Mouse (Mus musculus): ENCODE results near the gene Acot7. TPM values are rescaled to one million over a fixed set of nuclear protein-coding genes. Genes with fewer than 3 reads are reported as not detected.
A peak's percentile ranks its signal among the peaks of the same experiment; 100 is the strongest.

Gene Acot7
- polyA plus RNA-seq, 2 experiments = 47.3 to 50.3 TPM

- no peak for TF ChIP-seq POLR2A (IDR thresholded peaks at IDR 0.05; ENCODE audit: borderline replicate concordance, extremely low read depth, insufficient read depth, insufficient read length)
- H3K4me3 ChIP-seq (replicated peaks; ENCODE audit: low read length) = no peak overlapping the region
- H3K27ac ChIP-seq (replicated peaks; ENCODE audit: low read depth, low read length) = no peak overlapping the region
- H3K4me2 ChIP-seq (replicated peaks; ENCODE audit: low read depth, low read length, severe bottlenecking) = no peak overlapping the region
- H3K9ac ChIP-seq (ENCODE audit: low read depth, low read length, severe bottlenecking) = no peak overlapping the region
- no peaks in the 10 kb centered on the region for H3K9me3 ChIP-seq (ENCODE audit: control insufficient read depth, low read length)
- no peak for DNase-seq (ENCODE audit: low spot score)
- 83% methylated on average over 11 of the region's 11 CpGs for WGBS
- no peaks in the 10 kb centered on the region; the same call in 1 of the 2 replicates for H3K4me1 ChIP-seq (ENCODE audit: control insufficient read depth, insufficient read depth, low read length)
- H3K36me3 ChIP-seq (ENCODE audit: control insufficient read depth, insufficient read depth, low read length) = no peaks in the 10 kb centered on the region
- no peaks in the 10 kb centered on the region for H3K27me3 ChIP-seq (ENCODE audit: control insufficient read depth, insufficient read depth, low read length)
- no peak for ATAC-seq (ENCODE audit: low FRiP score, low read depth)
Measured at GRCm38 (mm10) chr4:152244545-152245522, 66.9 kb downstream of the Acot7 start.

DNA sequence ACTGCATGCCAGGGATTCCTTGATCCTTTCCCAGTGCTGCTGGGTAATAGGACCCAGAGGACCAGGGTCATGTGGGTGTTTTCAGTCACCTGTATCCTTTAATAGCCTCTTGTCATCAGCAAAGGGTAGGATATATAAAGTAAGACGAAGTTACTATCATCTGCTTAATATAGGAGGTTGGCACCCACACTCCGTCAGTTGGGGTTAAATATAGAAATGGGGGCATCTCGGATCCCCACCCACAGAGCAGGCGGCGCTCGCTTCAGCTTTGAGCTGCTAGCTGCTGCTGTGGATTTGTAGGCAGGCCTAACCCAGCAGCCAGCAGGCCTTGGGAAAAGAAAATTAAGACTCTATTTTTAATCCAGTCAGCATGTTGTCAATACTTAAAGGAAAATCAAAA is 68.1 kb downstream of the Acot7 start:
- no peak overlapping the region for H3K4me3 ChIP-seq (replicated peaks; ENCODE audit: low read length)
- H3K4me2 ChIP-seq (replicated peaks; ENCODE audit: low read depth, low read length, severe bottlenecking) = no peak overlapping the region
- H3K9me3 ChIP-seq (ENCODE audit: control insufficient read depth, low read length) = no peaks in the 10 kb centered on the region
- no peak for ATAC-seq (ENCODE audit: low FRiP score, low read depth)
- no peak for DNase-seq (ENCODE audit: low spot score)
- WGBS = 68% methylated on average over 6 of the region's 6 CpGs
- H3K27me3 ChIP-seq (ENCODE audit: control insufficient read depth, insufficient read depth, low read length) = no peaks in the 10 kb centered on the region
- no peak overlapping the region for H3K27ac ChIP-seq (replicated peaks; ENCODE audit: low read depth, low read length)
- no peak overlapping the region for H3K9ac ChIP-seq (ENCODE audit: low read depth, low read length, severe bottlenecking)
- no peak for TF ChIP-seq POLR2A (IDR thresholded peaks at IDR 0.05; ENCODE audit: borderline replicate concordance, extremely low read depth, insufficient read depth, insufficient read length)
- H3K36me3 ChIP-seq (ENCODE audit: control insufficient read depth, insufficient read depth, low read length) = no peaks in the 10 kb centered on the region
- H3K4me1 ChIP-seq (ENCODE audit: control insufficient read depth, insufficient read depth, low read length) = no peaks in the 10 kb centered on the region; the same call in 1 of the 2 replicates

- ATAC-seq (ENCODE audit: low FRiP score, low read depth) (no peak), DNase-seq (ENCODE audit: low spot score) (no peak)
- Histone ChIP-seq H3K9me3 (ENCODE audit: control insufficient read depth, low read length) (no peaks in the 10 kb centered on the region), H3K27ac (replicated peaks; ENCODE audit: low read depth, low read length) (no peak overlapping the region), H3K4me2 (replicated peaks; ENCODE audit: low read depth, low read length, severe bottlenecking) (no peak overlapping the region), H3K4me3 (replicated peaks; ENCODE audit: low read length) (no peak overlapping the region), H3K27me3 (ENCODE audit: control insufficient read depth, insufficient read depth, low read length) (no peaks in the 10 kb centered on the region), H3K36me3 (ENCODE audit: control insufficient read depth, insufficient read depth, low read length) (no peaks in the 10 kb centered on the region), H3K9ac (ENCODE audit: low read depth, low read length, severe bottlenecking) (no peak overlapping the region), H3K4me1 (ENCODE audit: control insufficient read depth, insufficient read depth, low read length) (no peaks in the 10 kb centered on the region; the same call in 1 of the 2 replicates)
- 83% methylated on average over 3 of the region's 3 CpGs for WGBS
- no peak for TF ChIP-seq POLR2A (IDR thresholded peaks at IDR 0.05; ENCODE audit: borderline replicate concordance, extremely low read depth, insufficient read depth, insufficient read length)
Measured at GRCm38 (mm10) chr4:152247195-152247594, 69.3 kb downstream of the Acot7 start.

- Histone ChIP-seq H3K27me3 (ENCODE audit: control insufficient read depth, insufficient read depth, low read length) (no peaks in the 10 kb centered on the region), H3K27ac (replicated peaks; ENCODE audit: low read depth, low read length) (no peak overlapping the region), H3K36me3 (ENCODE audit: control insufficient read depth, insufficient read depth, low read length) (no peaks in the 10 kb centered on the region), H3K4me3 (replicated peaks; ENCODE audit: low read length) (no peak overlapping the region), H3K9me3 (ENCODE audit: control insufficient read depth, low read length) (no peaks in the 10 kb centered on the region), H3K4me1 (ENCODE audit: control insufficient read depth, insufficient read depth, low read length) (no peaks in the 10 kb centered on the region; the same call in 1 of the 2 replicates), H3K4me2 (replicated peaks; ENCODE audit: low read depth, low read length, severe bottlenecking) (no peak overlapping the region), H3K9ac (ENCODE audit: low read depth, low read length, severe bottlenecking) (no peak overlapping the region)
- no peak for TF ChIP-seq POLR2A (IDR thresholded peaks at IDR 0.05; ENCODE audit: borderline replicate concordance, extremely low read depth, insufficient read depth, insufficient read length)
- DNase-seq (ENCODE audit: low spot score) (no peak), ATAC-seq (ENCODE audit: low FRiP score, low read depth) (no peak)
- 89% methylated on average over 6 of the region's 6 CpGs for WGBS
Measured at GRCm38 (mm10) chr4:152250615-152251014, 72.7 kb downstream of the Acot7 start.

DNA sequence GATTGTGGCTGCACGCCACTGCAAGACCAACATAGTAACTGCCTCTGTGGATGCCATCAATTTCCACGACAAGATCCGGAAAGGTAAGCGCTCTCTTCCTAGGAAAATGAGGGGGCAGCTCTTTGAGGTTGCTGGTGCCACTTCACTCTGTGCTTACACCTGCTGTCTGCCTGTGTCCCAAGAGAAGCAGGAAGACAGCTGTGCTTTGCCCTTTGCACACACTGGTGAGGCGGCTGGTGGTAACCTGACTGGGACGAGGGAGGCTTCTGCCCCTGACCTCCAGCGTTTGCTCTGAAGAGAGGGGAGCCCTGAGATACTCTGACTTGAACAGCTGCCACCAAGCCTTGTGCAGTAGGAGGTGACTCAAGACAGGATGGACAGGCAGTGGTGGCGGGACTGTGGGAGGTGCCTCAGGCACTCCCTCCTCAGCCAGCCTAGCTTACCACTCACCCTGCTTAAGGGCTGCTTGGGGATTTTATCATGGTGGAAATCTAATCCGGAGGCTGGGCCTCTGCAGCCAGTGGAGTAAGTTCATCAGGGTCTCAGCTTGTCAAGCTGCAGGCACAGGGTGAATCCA is 75.3 kb downstream of the Acot7 start:
- 66% methylated on average over 9 of the region's 9 CpGs for WGBS
- ATAC-seq (ENCODE audit: low FRiP score, low read depth) (peak; percentile 57; the same call in 1 of the 2 replicates), DNase-seq (ENCODE audit: low spot score) (no peak)
- H3K4me2 ChIP-seq (replicated peaks; ENCODE audit: low read depth, low read length, severe bottlenecking) = no peak overlapping the region
- H3K27ac ChIP-seq (replicated peaks; ENCODE audit: low read depth, low read length) = no peak overlapping the region
- no peaks in the 10 kb centered on the region for H3K36me3 ChIP-seq (ENCODE audit: control insufficient read depth, insufficient read depth, low read length)
- no peak for TF ChIP-seq POLR2A (IDR thresholded peaks at IDR 0.05; ENCODE audit: borderline replicate concordance, extremely low read depth, insufficient read depth, insufficient read length)
- H3K27me3 ChIP-seq (ENCODE audit: control insufficient read depth, insufficient read depth, low read length) = no peaks in the 10 kb centered on the region
- no peaks in the 10 kb centered on the region for H3K9me3 ChIP-seq (ENCODE audit: control insufficient read depth, low read length)
- no peaks in the 10 kb centered on the region for H3K4me1 ChIP-seq (ENCODE audit: control insufficient read depth, insufficient read depth, low read length)
- H3K9ac ChIP-seq (ENCODE audit: low read depth, low read length, severe bottlenecking) = no peak overlapping the region
- H3K4me3 ChIP-seq (replicated peaks; ENCODE audit: low read length) = no peak overlapping the region
